Mouse (Mus musculus): Measurements from ENCODE around the gene Gpc5. TPM values are rescaled to one million over a fixed set of nuclear protein-coding genes. Genes with fewer than 3 reads are reported as not detected.

Gpc5 gene
- polyA plus RNA-seq, 1 experiment = 0.15 TPM

- no peaks in the 10 kb centered on the region for H3K4me1 ChIP-seq (ENCODE audit: control insufficient read depth, insufficient read depth, low read length)
- no peak for TF ChIP-seq CTCF (IDR thresholded peaks at IDR 0.05; ENCODE audit: control insufficient read depth, insufficient read depth, insufficient replicate concordance, low read depth, low read length)
- no peak for TF ChIP-seq POLR2A (IDR thresholded peaks at IDR 0.05; ENCODE audit: control insufficient read depth, low read depth, low read length)
These were observed 277.7 kb downstream of the Gpc5 start for GRCm38 (mm10) chr14:115369611-115370167.

GRCm38 (mm10) chr14:115371131-115371530, 279.1 kb downstream of the Gpc5 start:
- TF ChIP-seq POLR2A (IDR thresholded peaks at IDR 0.05; ENCODE audit: control insufficient read depth, low read depth, low read length) (no peak), CTCF (IDR thresholded peaks at IDR 0.05; ENCODE audit: control insufficient read depth, insufficient read depth, insufficient replicate concordance, low read depth, low read length) (peak; percentile 49; the same call in 1 of the 2 replicates)
- no peaks in the 10 kb centered on the region for H3K4me1 ChIP-seq (ENCODE audit: control insufficient read depth, insufficient read depth, low read length)
- no peak overlapping the region for H3K4me3 ChIP-seq (ENCODE audit: control insufficient read depth, low read depth, low read length)
- no peak overlapping the region for H3K27ac ChIP-seq (ENCODE audit: control insufficient read depth, insufficient read depth, low read depth, low read length)
- H3K36me3 ChIP-seq (ENCODE audit: control insufficient read depth, insufficient read depth, low read length) = no peaks in the 10 kb centered on the region
- H3K27me3 ChIP-seq (ENCODE audit: control insufficient read depth, insufficient read depth, low read length) = no peaks in the 10 kb centered on the region

More at GRCm38 (mm10) chr14:115369611-115370167, 277.7 kb downstream of the Gpc5 start:
- H3K4me3 ChIP-seq (ENCODE audit: control insufficient read depth, low read depth, low read length) = no peak overlapping the region
- H3K36me3 ChIP-seq (ENCODE audit: control insufficient read depth, insufficient read depth, low read length) = no peaks in the 10 kb centered on the region
- no peak overlapping the region for H3K27ac ChIP-seq (ENCODE audit: control insufficient read depth, insufficient read depth, low read depth, low read length)
- no peaks in the 10 kb centered on the region for H3K27me3 ChIP-seq (ENCODE audit: control insufficient read depth, insufficient read depth, low read length)

DNA sequence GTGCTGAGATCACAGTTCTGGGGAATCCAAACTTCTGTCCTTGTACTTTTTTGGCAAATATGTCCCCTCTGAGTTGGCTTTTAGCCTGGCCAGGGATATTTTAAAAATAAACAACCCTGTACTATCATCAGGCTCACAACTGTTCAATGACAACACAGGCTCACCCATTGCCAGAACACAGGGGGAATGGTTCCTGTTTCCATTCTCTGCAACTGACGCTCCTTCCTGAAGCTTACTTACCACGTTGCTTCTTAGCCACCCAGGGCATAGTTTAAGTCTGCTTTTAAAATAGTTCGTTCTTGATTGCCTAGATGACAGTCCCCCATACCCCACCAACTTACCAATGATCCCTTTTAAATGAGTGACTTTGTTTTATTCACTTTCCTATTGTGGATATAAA, 299.8 kb downstream of the Gpc5 start:
- TF ChIP-seq CTCF (IDR thresholded peaks at IDR 0.05; ENCODE audit: control insufficient read depth, insufficient read depth, insufficient replicate concordance, low read depth, low read length) (no peak), POLR2A (IDR thresholded peaks at IDR 0.05; ENCODE audit: control insufficient read depth, low read depth, low read length) (no peak)
- Histone ChIP-seq H3K4me3 (ENCODE audit: control insufficient read depth, low read depth, low read length) (no peak overlapping the region), H3K4me1 (ENCODE audit: control insufficient read depth, insufficient read depth, low read length) (no peaks in the 10 kb centered on the region), H3K27ac (ENCODE audit: control insufficient read depth, insufficient read depth, low read depth, low read length) (no peak overlapping the region), H3K36me3 (ENCODE audit: control insufficient read depth, insufficient read depth, low read length) (no peaks in the 10 kb centered on the region), H3K27me3 (ENCODE audit: control insufficient read depth, insufficient read depth, low read length) (no peaks in the 10 kb centered on the region)

GRCm38 (mm10) chr14:115392894-115393524, 301.0 kb downstream of the Gpc5 start:
- TF ChIP-seq POLR2A (IDR thresholded peaks at IDR 0.05; ENCODE audit: control insufficient read depth, low read depth, low read length) (no peak), CTCF (IDR thresholded peaks at IDR 0.05; ENCODE audit: control insufficient read depth, insufficient read depth, insufficient replicate concordance, low read depth, low read length) (no peak)
- no peak overlapping the region for H3K27ac ChIP-seq (ENCODE audit: control insufficient read depth, insufficient read depth, low read depth, low read length)
- no peaks in the 10 kb centered on the region for H3K27me3 ChIP-seq (ENCODE audit: control insufficient read depth, insufficient read depth, low read length)
- H3K4me3 ChIP-seq (ENCODE audit: control insufficient read depth, low read depth, low read length) = no peak overlapping the region
- no peaks in the 10 kb centered on the region for H3K4me1 ChIP-seq (ENCODE audit: control insufficient read depth, insufficient read depth, low read length)
- no peaks in the 10 kb centered on the region for H3K36me3 ChIP-seq (ENCODE audit: control insufficient read depth, insufficient read depth, low read length)

DNA sequence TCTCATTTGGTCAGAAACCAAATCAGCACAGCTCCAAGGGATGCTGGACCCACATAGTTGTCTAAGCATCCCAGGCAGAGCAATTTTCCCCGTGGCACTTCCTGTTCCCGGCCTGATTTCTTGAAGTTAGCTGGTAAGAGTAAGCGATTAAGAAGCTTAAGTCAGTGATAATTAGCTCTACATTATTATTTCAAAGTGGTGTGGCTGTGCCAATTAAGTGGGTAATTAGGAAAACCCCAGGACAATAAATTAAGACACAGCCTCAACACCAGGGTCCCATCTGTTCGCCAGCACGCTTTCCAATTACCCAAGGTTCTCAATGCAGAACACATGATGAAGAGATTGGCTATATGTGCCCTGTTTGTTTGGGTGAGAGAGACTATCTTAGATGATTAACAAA, 314.6 kb downstream of the Gpc5 start:
- Histone ChIP-seq H3K36me3 (ENCODE audit: control insufficient read depth, insufficient read depth, low read length) (no peaks in the 10 kb centered on the region), H3K4me1 (ENCODE audit: control insufficient read depth, insufficient read depth, low read length) (no peaks in the 10 kb centered on the region), H3K4me3 (ENCODE audit: control insufficient read depth, low read depth, low read length) (no peak overlapping the region), H3K27me3 (ENCODE audit: control insufficient read depth, insufficient read depth, low read length) (no peaks in the 10 kb centered on the region), H3K27ac (ENCODE audit: control insufficient read depth, insufficient read depth, low read depth, low read length) (no peak overlapping the region)
- TF ChIP-seq POLR2A (IDR thresholded peaks at IDR 0.05; ENCODE audit: control insufficient read depth, low read depth, low read length) = no peak
- TF ChIP-seq CTCF (IDR thresholded peaks at IDR 0.05; ENCODE audit: control insufficient read depth, insufficient read depth, insufficient replicate concordance, low read depth, low read length) = no peak

DNA sequence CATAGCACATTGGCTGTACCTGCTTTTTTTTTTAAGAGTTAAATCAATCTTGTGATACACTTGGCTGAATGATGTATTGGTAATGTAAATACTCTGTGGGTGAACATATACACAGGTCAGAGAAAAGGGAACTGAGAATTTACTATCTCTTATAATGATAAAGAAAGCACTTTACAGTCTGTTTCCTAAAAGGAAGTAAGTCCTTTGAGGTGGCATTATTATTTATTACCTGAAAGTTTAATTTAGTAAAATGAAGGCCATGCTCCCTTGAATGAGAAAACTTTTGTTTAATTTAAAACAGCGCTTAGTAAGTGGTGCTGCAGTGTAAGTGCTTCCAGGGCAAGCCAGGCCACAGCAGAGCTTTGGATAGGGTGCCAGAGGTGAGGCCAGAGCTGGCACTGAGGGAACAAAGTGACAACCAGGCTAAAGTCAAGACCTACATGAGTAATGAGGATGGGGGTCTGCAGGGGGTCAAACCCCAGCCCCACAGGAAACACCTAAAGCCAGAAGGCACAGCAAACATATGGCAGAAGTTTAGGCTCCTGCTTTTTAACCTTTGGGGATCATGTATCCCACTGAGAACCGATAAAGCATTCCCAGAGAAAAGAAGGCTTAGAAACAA, 315.4 kb downstream of the Gpc5 start:
- H3K4me3 ChIP-seq (ENCODE audit: control insufficient read depth, low read depth, low read length) = no peak overlapping the region
- H3K27me3 ChIP-seq (ENCODE audit: control insufficient read depth, insufficient read depth, low read length) = no peaks in the 10 kb centered on the region
- H3K4me1 ChIP-seq (ENCODE audit: control insufficient read depth, insufficient read depth, low read length) = no peaks in the 10 kb centered on the region
- no peak for TF ChIP-seq POLR2A (IDR thresholded peaks at IDR 0.05; ENCODE audit: control insufficient read depth, low read depth, low read length)
- no peak for TF ChIP-seq CTCF (IDR thresholded peaks at IDR 0.05; ENCODE audit: control insufficient read depth, insufficient read depth, insufficient replicate concordance, low read depth, low read length)
- H3K36me3 ChIP-seq (ENCODE audit: control insufficient read depth, insufficient read depth, low read length) = no peaks in the 10 kb centered on the region
- H3K27ac ChIP-seq (ENCODE audit: control insufficient read depth, insufficient read depth, low read depth, low read length) = no peak overlapping the region

DNA sequence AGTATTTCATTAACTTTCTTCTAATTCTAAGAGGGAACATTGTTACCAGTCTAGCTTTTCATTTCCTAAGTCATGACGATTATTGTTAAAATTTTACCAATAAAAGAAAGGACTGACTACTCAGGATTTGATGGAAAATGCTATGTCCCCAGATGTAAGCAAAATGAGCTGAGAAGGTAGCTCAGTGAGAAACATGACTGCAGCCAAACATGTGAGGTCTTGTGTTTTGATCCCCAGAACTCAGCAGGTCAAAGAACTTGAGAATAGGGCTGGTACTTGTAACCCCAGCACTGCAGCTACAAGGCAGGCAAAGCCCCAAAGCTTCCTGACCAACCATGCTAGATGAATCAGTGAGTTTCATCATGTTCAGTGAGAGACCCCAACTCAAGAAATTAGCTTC, 318.9 kb downstream of the Gpc5 start:
- Histone ChIP-seq H3K4me1 (ENCODE audit: control insufficient read depth, insufficient read depth, low read length) (no peaks in the 10 kb centered on the region), H3K36me3 (ENCODE audit: control insufficient read depth, insufficient read depth, low read length) (no peaks in the 10 kb centered on the region), H3K4me3 (ENCODE audit: control insufficient read depth, low read depth, low read length) (no peak overlapping the region), H3K27me3 (ENCODE audit: control insufficient read depth, insufficient read depth, low read length) (no peaks in the 10 kb centered on the region), H3K27ac (ENCODE audit: control insufficient read depth, insufficient read depth, low read depth, low read length) (no peak overlapping the region)
- no peak for TF ChIP-seq POLR2A (IDR thresholded peaks at IDR 0.05; ENCODE audit: control insufficient read depth, low read depth, low read length)
- no peak for TF ChIP-seq CTCF (IDR thresholded peaks at IDR 0.05; ENCODE audit: control insufficient read depth, insufficient read depth, insufficient replicate concordance, low read depth, low read length)
